In the genomic region with DNA sequence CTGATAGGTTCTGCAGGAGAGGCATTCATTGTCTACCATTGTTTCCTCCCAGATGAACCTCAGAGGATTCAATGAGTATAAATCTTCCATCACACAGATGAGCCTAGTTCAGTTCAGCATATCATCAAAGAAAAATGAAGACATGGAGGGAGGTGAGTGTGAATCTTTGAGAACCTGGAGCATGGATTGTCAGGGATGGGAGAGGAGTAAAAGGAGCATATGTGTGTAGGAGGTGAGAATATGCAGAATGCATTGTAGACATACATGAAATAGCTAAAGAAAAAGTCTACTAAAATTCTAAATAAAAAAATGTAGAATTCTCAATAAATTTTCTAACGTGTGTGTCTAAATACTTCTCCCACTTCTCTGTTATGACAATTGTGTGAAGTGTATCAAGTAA, we compare ENCODE assay signal across 11 mouse cellular contexts.
"Had no signal": no experiment of that assay in that cellular context is flagged by ENCODE, and none has a peak within 500 bp of the region (broad histone marks: within the 10 kb centered on the region; RNA-seq: fewer than 3 reads in every experiment).

No protein-coding gene starts in this region.

- DNase-seq: lung, adult 18-20 months; lung, embryonic 14.5 days; lung, postnatal 10 days; lung, postnatal 4 days; midbrain, embryonic 14.5 days; retina, postnatal 1 day; right cerebral cortex, postnatal 14 days; spleen, adult 18-20 months; thymus, adult 2 months; thymus, postnatal 25 days; thymus, postnatal 4 days had no signal
